Mouse (Mus musculus) embryonic stem cell, embryonic (primary cell): ENCODE measurements around the gene Ccdc69.

Experiments
- CTCF ChIA-PET, 4 experiments: fragments of 300-600 bp in 2 of 4; fragments of 350-600 bp in 2 of 4; sonication (Branson Sonifier 250); formaldehyde crosslinking; loops; one replicate each; lab custom pipeline; 2022; ENCODE audit warnings: inconsistent platforms in 2 of 4; lab: Charles Lee
- POLR2A ChIA-PET, 4 experiments: fragments of 300-600 bp in 2 of 4; fragments of 350-600 bp in 2 of 4; sonication (Branson Sonifier 250); formaldehyde crosslinking; loops; one replicate each; lab custom pipeline; 2022; ENCODE audit warnings: antibody characterized with exemption in 4 of 4, inconsistent platforms in 1 of 4; lab: Charles Lee

Ccdc69 gene

GRCm38 (mm10) chr11:55077331-55078231, at the start of gene Ccdc69:
TSS of gene Ccdc69 (minus strand) at chr11:55078131.
- ChIA-PET POLR2A (interaction anchor here in 3 of 4 experiments (0.5 to 4.6 kb wide), 31 partner anchors 8 to 392 kb away, joined by 3 to 30 read pairs (median 3); partner anchors contain the start of genes Gm2a (in 3 of the 3), Atox1 (in 1 of the 3), G3bp1 (in 1 of the 3) and Gpx3 (in 1 of the 3)), CTCF (interaction anchor here (0.6 to 3.2 kb wide), 18 partner anchors 9 to 356 kb away, joined by 3 to 21 read pairs (median 5); partner anchors contain the start of gene Gm2a (in 1 of the 4))

DNA sequence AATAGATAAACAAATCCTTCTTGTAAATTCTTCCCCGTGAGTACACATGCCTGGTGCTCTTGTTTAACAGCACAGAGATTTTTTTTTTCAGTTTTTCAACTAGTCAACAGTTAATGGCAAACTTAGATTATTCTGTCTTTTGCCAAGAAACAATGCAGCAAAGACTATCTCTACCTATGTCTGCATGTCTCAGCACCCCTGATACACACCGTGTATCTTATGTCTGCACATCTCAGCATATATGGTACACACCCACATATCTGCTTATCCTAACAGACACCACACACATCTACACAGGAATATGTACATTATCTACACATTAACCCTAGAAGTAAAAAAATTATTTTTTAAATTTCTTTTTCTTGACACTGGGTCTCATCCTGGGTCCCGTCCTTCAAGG, 48.7 kb upstream of the Ccdc69 start:
- ChIA-PET POLR2A (interaction anchor here in 1 of 4 experiments (2.5 kb wide), 1 partner anchor 24 kb away, joined by 9 read pairs; the partner anchor contains the start of gene Slc36a3), CTCF (no interaction called here)

DNA sequence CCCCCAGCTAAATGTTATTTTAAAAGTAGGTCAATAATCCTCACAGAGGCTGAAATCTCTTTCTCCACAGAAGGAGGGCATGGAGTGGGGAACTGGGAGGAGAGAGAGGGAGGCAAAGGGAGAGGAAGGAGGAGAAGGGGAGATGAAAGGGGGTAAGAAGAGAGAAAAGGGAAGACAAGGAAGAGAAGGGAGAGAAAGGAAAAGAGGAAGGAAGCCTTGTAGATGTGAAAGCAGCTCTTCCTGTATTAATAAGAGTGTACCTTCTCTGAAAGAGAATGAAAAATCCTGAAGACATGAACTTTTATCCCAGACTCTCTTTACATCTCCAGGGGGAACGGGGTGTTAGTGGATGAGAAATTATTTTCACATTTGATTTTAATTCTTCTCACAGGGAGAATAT, 43.5 kb upstream of the Ccdc69 start:
- ChIA-PET CTCF (interaction anchor here in 1 of 4 experiments (0.7 to 1.2 kb wide), 3 partner anchors 64 to 265 kb away, joined by 3 to 5 read pairs (median 3); no protein-coding TSS in a partner anchor), POLR2A (interaction anchor here in 3 of 4 experiments (0.8 to 3.6 kb wide), 12 partner anchors 9 to 347 kb away, joined by 3 to 26 read pairs (median 6); partner anchors contain the start of genes Gm2a (in 3 of the 3), Ccdc69 (in 1 of the 3) and G3bp1 (in 1 of the 3))

DNA sequence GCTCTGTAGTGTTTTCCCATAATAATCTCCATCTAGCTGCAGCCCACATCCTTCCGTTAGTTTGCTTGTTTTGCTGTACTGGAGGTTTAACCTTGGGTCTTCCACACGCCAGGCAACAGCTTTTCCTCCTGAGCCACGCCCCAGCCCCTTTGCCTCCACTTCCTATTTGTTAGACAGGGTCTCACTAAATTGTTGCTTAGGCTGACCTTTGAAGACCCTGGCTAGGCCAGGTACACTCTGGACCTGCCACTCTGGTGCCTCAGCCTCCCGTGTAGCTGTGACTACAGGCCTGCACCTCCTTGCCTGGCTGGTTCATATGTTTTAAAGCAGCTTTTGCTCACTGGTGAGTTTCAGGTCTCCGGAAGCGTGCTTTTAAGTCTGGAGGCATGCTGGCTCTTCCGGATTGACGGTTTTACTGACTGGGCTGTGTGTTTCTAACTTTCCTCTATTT, 42.9 kb upstream of the Ccdc69 start:
- CTCF ChIA-PET, result interaction anchor here in 3 of 4 experiments (0.6 to 1.2 kb wide), 7 partner anchors 34 to 266 kb away, joined by 3 to 5 read pairs (median 3); no protein-coding TSS in a partner anchor
- POLR2A ChIA-PET, result interaction anchor here in 3 of 4 experiments (0.5 to 3.6 kb wide), 34 partner anchors 9 to 419 kb away, joined by 3 to 26 read pairs (median 4); partner anchors contain the start of genes Gm2a (in 3 of the 3), Ccdc69 (in 1 of the 3), G3bp1 (in 1 of the 3) and Lyrm7 (in 1 of the 3)

DNA sequence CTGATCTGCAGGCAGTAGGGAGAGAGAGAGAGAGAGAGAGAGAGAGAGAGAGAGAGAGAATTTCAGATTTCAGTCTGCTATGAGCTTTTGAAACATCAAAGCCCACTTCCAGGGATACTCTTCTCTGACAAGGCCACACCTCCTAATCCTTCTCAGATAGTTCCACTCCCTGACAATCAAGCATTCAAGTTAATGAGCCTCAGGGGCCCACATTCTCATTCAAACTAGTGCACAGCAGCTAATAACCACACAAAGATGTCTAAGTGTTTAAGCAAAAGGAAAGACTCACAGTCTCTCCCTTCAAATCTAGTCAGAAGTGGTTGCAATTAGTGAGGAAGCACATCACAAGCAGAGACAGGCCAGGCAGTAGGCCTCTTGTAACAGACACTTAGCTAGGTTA, 42.3 kb upstream of the Ccdc69 start:
- ChIA-PET CTCF (interaction anchor here in 3 of 4 experiments (0.6 to 1.2 kb wide), 7 partner anchors 22 to 133 kb away, joined by 3 to 9 read pairs (median 4); partner anchors contain the start of gene Gm2a (in 1 of the 3)), POLR2A (interaction anchor here (0.6 to 3.6 kb wide), 33 partner anchors 10 to 1351 kb away, joined by 3 to 26 read pairs (median 4); partner anchors contain the start of genes Gm2a (in 3 of the 4), Ccdc69 (in 1 of the 4), G3bp1 (in 1 of the 4) and Lyrm7 (in 1 of the 4))

- ChIA-PET CTCF (interaction anchor here in 1 of 4 experiments (1.2 kb wide), 1 partner anchor 30 kb away, joined by 3 read pairs; no protein-coding TSS in a partner anchor), POLR2A (interaction anchor here in 2 of 4 experiments (0.7 to 6.7 kb wide), 4 partner anchors 11 to 41 kb away, joined by 3 to 40 read pairs (median 3); partner anchors contain the start of gene Gm2a (in 2 of the 2))
These were observed 39.1 kb upstream of the Ccdc69 start for GRCm38 (mm10) chr11:55117031-55117430.

- CTCF ChIA-PET, result interaction anchor here in 2 of 4 experiments (0.6 to 0.7 kb wide), 4 partner anchors 29 to 554 kb away, joined by 3 to 6 read pairs (median 4); no protein-coding TSS in a partner anchor
- POLR2A ChIA-PET, result interaction anchor here in 3 of 4 experiments (0.6 to 6.7 kb wide), 9 partner anchors 9 to 73 kb away, joined by 3 to 40 read pairs (median 3); partner anchors contain the start of gene Gm2a (in 1 of the 3)
These were observed 38.1 kb upstream of the Ccdc69 start for GRCm38 (mm10) chr11:55116004-55116403.

GRCm38 (mm10) chr11:55114291-55114690, 36.4 kb upstream of the Ccdc69 start:
- POLR2A ChIA-PET, result interaction anchor here in 3 of 4 experiments (0.7 to 6.7 kb wide), 9 partner anchors 10 to 347 kb away, joined by 3 to 40 read pairs (median 4); partner anchors contain the start of genes Gm2a (in 2 of the 3), Atox1 (in 1 of the 3) and Ccdc69 (in 1 of the 3)
- CTCF ChIA-PET, result interaction anchor here in 3 of 4 experiments (0.5 to 1.3 kb wide), 3 partner anchors 27 to 1384 kb away, joined by 3 to 15 read pairs (median 4); no protein-coding TSS in a partner anchor

DNA sequence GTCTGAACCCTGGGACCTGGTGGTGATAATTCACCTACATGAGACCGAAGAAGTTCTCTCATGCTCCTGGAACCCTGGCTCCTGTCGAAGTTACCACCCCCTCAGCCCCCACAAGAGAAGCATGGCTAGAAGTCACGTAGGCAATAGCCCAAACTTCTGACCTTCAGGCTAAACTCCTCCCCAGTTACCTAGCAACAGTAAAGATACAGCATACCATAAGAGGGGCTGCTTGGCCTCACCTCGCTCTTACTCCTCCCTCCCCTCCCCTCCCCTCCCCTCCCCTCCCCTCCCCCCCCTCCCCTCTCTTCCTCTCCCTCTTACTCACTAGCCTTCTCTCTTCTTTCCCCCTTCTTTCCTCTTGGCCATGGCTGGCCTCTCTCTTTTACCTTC, 35.9 kb upstream of the Ccdc69 start:
- ChIA-PET CTCF (interaction anchor here in 1 of 4 experiments (1.1 kb wide), 1 partner anchor 27 kb away, joined by 3 read pairs; no protein-coding TSS in a partner anchor), POLR2A (interaction anchor here in 3 of 4 experiments (0.7 to 6.7 kb wide), 15 partner anchors 10 to 354 kb away, joined by 3 to 40 read pairs (median 4); partner anchors contain the start of genes Atox1 (in 2 of the 3), Gm2a (in 2 of the 3) and Ccdc69 (in 1 of the 3))

- CTCF ChIA-PET, result interaction anchor here in 2 of 4 experiments (0.6 to 1.1 kb wide), 3 partner anchors 26 to 579 kb away, joined by 3 to 4 read pairs (median 3); no protein-coding TSS in a partner anchor
These were observed 35.4 kb upstream of the Ccdc69 start for GRCm38 (mm10) chr11:55113209-55113860.

DNA sequence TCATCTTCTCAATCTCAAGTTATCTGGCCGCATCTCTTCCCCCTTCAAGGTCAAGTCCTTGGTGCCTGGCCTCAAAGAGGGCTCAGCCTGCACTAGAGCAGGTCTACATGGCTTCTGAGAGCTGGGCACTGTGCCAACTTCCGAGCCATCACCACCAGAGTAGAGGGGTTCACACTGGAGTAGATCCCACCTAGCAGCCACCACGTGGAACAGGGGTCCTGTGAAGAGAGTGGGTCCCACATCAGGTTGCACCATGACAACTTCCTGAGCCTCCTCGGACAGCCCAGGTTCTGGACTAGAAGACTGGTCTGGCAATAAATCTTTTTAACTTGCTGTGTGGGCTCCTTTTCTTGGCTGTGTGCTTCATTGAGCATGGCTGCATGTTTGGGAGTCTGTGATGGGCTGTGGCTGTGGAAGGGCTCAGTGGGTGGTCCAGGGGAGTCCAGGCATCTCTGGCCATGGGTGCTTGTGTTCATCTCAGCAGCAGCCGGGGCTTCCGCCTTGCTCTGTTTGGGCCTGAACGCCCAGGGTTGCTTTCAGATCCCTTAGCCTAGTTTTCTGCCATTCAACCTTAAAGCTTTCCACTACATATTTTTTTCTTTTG, 32.7 kb upstream of the Ccdc69 start:
- ChIA-PET CTCF (no interaction called here), POLR2A (interaction anchor here in 1 of 4 experiments (6.7 kb wide), 1 partner anchor 13 kb away, joined by 40 read pairs; the partner anchor contains the start of gene Gm2a)

More at GRCm38 (mm10) chr11:55113209-55113860, 35.4 kb upstream of the Ccdc69 start:
- POLR2A ChIA-PET, result interaction anchor here in 3 of 4 experiments (0.8 to 6.7 kb wide), 15 partner anchors 9 to 355 kb away, joined by 3 to 40 read pairs (median 4); partner anchors contain the start of genes Gm2a (in 3 of the 3), Atox1 (in 1 of the 3), Ccdc69 (in 1 of the 3) and Lyrm7 (in 1 of the 3)

DNA sequence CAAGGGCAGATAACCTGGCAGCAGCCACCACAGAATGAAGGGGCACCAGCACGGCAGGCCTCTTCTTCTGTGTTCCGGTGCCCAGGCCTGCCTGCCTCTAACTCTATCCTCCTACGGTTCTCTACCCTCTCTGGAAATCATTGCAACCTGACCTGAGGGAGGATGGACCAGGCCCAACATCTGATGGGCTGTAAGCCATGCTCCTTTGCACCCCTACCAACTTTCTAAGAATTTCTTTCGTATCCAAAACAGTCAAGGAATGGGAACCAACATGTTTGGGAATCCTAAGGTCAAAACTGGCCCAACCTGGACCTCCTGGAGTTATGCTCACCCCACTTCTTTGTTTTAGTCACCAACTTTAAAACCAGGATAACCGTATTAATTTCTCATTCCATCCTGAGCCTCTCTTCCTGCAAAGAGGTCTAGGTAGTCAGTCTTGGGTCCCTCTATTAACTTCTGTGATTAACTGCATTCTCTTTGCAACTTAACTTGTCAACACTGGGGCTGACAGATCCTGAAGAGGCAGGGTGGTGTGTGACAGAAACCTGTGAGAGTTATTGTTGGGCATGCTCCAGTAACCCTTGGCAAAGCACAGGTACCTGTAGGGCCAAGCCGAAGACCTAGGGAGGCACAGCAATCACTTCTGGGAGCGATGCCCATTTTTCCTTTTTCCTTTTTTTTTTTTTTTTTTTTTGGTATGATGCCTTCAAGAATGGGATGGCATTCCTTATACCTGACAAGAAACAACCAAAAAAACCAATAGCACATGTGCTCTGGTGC, 31.8 kb upstream of the Ccdc69 start:
- ChIA-PET CTCF (interaction anchor here in 1 of 4 experiments (0.7 kb wide), 1 partner anchor 122 kb away, joined by 3 read pairs; no protein-coding TSS in a partner anchor), POLR2A (interaction anchor here in 2 of 4 experiments (0.9 to 4.1 kb wide), 4 partner anchors 10 to 12 kb away, joined by 3 to 38 read pairs (median 17); partner anchors contain the start of gene Gm2a (in 2 of the 2))

- CTCF ChIA-PET, result interaction anchor here in 1 of 4 experiments (0.9 kb wide), 1 partner anchor 19 kb away, joined by 4 read pairs; no protein-coding TSS in a partner anchor
- POLR2A ChIA-PET, result interaction anchor here in 2 of 4 experiments (0.9 to 4.1 kb wide), 8 partner anchors 8 to 134 kb away, joined by 3 to 38 read pairs (median 3); partner anchors contain the start of gene Gm2a (in 2 of the 2)
These were observed 28.7 kb upstream of the Ccdc69 start for GRCm38 (mm10) chr11:55106636-55107035.

DNA sequence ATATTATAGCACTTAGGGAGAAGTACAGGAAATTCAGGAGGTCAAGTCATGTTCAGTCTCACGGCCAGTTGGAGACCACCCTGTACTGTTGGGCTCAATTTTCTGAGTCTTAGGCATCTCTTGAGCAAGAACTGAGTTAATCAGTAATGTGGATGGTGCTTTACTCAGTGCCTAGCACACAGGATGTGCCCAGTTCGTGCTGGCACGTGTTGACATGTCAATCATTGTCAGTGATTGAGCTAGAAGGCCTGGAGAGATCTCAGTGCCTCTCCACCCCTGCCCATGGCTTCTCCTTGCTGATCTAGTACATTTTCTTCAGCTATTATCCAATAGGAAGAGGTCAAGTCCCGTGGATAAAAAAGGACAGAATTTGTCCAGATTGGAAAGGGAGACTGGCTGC, 27.5 kb upstream of the Ccdc69 start:
- POLR2A ChIA-PET, result interaction anchor here in 1 of 4 experiments (0.9 to 1.0 kb wide), 2 partner anchors 35 to 36 kb away, joined by 3 read pairs; no protein-coding TSS in a partner anchor

DNA sequence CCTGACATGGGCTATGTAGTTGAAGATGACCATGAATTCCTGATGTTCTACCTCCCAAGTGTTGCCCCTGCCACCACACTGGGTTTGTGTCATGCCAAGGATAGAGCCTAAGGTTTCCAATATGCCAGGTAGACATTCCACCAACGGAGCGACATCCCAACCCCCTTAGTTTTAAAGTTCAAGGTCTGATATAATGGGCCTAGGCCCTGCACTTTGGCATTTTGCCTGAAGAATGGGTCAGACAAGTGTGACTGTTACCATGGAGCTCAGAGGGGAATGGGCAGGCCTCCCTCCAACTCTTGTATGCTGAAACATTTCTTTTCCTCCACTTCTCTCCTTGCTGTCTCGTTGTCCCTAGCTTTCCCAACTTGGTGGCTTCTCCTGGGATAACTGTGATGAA, 25.3 kb upstream of the Ccdc69 start:
- POLR2A ChIA-PET, result interaction anchor here in 2 of 4 experiments (0.6 to 1.8 kb wide), 5 partner anchors 10 to 410 kb away, joined by 3 to 5 read pairs (median 3); no protein-coding TSS in a partner anchor
- CTCF ChIA-PET, result no interaction called here

More for the DNA sequence above, 27.5 kb upstream of the Ccdc69 start:
- CTCF ChIA-PET, result no interaction called here
